Mouse (Mus musculus) brain, embryonic 14.5 days (tissue): ENCODE results near the gene Kcnk3.

Experiments used
- CTCF ChIP-seq: fragments of 200-500 bp; IDR thresholded peaks from 2 replicates; pipeline ENCODE4 v1.5.1; 2012; ENCODE audit warnings: inconsistent platforms, mild to moderate bottlenecking, moderate library complexity, borderline replicate concordance; ENCODE audit not compliant: insufficient read depth, insufficient read length; ENCODE audit errors: extremely low read depth
- POLR2A ChIP-seq: fragments of 200-500 bp; IDR thresholded peaks from 2 replicates; pipeline ENCODE4 v1.6.1; 2012; ENCODE audit warnings: mild to moderate bottlenecking, inconsistent platforms, borderline replicate concordance; ENCODE audit not compliant: poor library complexity, insufficient read depth, insufficient read length, severe bottlenecking; ENCODE audit errors: extremely low read depth

DNA sequence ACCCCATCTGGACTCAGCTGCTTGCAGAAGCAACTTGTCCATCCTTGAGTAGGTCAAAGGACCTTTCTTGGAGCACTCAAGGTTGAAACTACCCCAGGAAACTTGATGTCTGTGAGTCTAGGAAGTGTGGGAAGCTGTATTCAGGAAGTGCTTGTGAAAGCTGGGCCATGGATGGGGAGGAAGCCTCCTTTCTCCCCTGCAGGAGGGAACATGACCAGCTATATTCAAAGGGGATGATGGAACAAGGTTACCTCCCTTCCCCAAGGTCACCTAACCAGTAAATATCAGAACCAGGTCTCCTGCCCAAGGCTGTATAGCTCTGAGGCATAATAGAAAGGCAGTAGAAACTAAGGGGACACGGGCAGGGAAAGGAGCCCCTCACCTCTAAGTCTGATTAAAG lies 44.2 kb downstream of the Kcnk3 start:
- TF ChIP-seq POLR2A (no peak), CTCF (no peak)
